Comparison of ENCODE assay signal across 16 mouse cellular contexts in the genomic region with DNA sequence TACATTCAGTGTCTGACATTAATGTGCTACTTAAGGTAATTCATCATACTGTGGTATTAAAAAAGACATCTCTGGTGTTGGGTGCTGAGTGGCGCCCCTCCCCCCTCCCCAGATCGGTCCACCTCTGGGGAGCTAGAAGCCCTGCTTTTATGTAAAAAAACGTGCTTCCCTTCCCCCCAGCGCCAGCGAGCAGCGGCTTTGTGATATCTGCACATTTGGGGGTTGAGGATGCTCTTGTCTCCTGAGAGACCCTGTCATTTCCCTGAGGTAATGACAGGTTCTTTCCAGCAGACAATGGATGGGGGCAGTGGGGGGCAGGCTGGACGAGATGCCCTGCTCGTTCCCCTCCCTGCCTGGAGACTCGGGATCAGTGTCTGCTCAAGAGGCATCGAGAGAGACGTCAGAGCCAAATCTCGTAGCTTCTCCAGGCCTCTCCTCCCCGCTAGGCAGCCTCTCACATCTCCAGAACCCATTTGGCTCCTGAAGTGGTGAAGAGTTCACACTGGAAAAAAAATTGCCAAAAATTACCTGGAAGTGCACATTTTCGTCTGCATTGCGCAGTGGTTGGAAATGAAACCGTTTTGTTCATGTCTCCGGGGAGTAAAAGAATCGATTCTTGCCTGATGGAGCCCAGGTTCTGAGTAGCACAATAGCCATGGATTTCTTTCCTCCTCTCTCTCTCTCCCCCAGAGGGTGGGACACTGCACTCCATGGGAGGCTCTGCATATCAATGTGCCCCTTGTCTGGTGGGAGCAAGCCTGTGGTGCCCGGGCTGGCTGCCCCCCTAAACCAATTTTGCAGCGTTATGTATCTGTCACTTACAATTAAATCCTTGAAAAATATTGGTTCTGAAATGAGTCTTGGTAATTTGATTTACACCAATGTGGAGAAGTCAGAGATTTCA. TPM values are rescaled to one million over a fixed set of nuclear protein-coding genes. Genes with fewer than 3 reads are reported as not detected.
DNase-seq lines count a peak whose midpoint lies in the region; ATAC-seq and TF ChIP-seq lines count a peak whose summit lies in the region.
"Had no signal": no experiment of that assay in that cellular context is flagged by ENCODE, and none has a peak within 500 bp of the region (broad histone marks: within the 10 kb centered on the region; RNA-seq: fewer than 3 reads in every experiment).

No protein-coding gene starts in this region.

- peak overlapping the region; percentile 12; the same call in 1 of the 2 replicates for H3K4me2 ChIP-seq in forebrain, embryonic 15.5 days (replicated peaks)
- no peak overlapping the region for H3K4me2 ChIP-seq in hindbrain, postnatal 0 days (ENCODE audit: low read depth, low read length)
- peak overlapping the region; percentile 4 for H3K4me2 ChIP-seq in neural tube, embryonic 13.5 days
- H3K4me2 ChIP-seq: embryonic facial prominence, embryonic 13.5 days had no signal

- peaks cover 31% of the 10 kb centered on the region for H3K36me3 ChIP-seq in forebrain, embryonic 15.5 days
- no peaks in the 10 kb centered on the region; the same call in 1 of the 2 replicates for H3K36me3 ChIP-seq in hindbrain, postnatal 0 days (ENCODE audit: insufficient read depth, low read length)
- peaks cover 16% of the 10 kb centered on the region for H3K36me3 ChIP-seq in neural tube, embryonic 13.5 days

- intact Hi-C loops in heart, postnatal 10 days (cut with DNase I), result loop anchor here (1.0 kb wide), 1 partner anchor 9 kb away; no protein-coding TSS in a partner anchor

- 18% methylated on average over 20 of the region's 20 CpGs for WGBS in forebrain, embryonic 15.5 days
- WGBS in hindbrain, postnatal 0 days, result 21% methylated on average over 20 of the region's 20 CpGs
- 15% methylated on average over 20 of the region's 20 CpGs for WGBS in neural tube, embryonic 13.5 days

- no peaks in the 10 kb centered on the region for H3K27me3 ChIP-seq in forebrain, embryonic 15.5 days
- H3K27me3 ChIP-seq in hindbrain, postnatal 0 days (ENCODE audit: insufficient read depth, low read length), result no peaks in the 10 kb centered on the region
- H3K27me3 ChIP-seq in neural tube, embryonic 13.5 days, result peaks cover 6% of the 10 kb centered on the region; the same call in 1 of the 2 replicates
- H3K27me3 ChIP-seq: embryonic facial prominence, embryonic 13.5 days had no signal

- peaks cover 48% of the 10 kb centered on the region for H3K4me1 ChIP-seq in forebrain, embryonic 15.5 days
- H3K4me1 ChIP-seq in hindbrain, postnatal 0 days (ENCODE audit: insufficient read depth, low read length), result peaks cover 11% of the 10 kb centered on the region; the same call in 1 of the 2 replicates
- H3K4me1 ChIP-seq in neural tube, embryonic 13.5 days (replicated peaks), result peaks cover 53% of the 10 kb centered on the region

- H3K9me3 ChIP-seq in forebrain, embryonic 15.5 days, result no peaks in the 10 kb centered on the region
- no peaks in the 10 kb centered on the region for H3K9me3 ChIP-seq in hindbrain, postnatal 0 days (ENCODE audit: low read length)
- no peaks in the 10 kb centered on the region for H3K9me3 ChIP-seq in neural tube, embryonic 13.5 days
- H3K9me3 ChIP-seq: embryonic facial prominence, embryonic 13.5 days had no signal

- H3K4me3 ChIP-seq in forebrain, embryonic 15.5 days, result no peak overlapping the region
- H3K4me3 ChIP-seq in hindbrain, postnatal 0 days (ENCODE audit: low read length), result no peak overlapping the region
- no peak overlapping the region for H3K4me3 ChIP-seq in neural tube, embryonic 13.5 days
- H3K4me3 ChIP-seq: embryonic facial prominence, embryonic 13.5 days; myocyte had no signal

- 0 out of 2 replicates have a peak, but pooled peaks have one; percentile 52 for ATAC-seq in frontal cortex, adult (ENCODE audit: low TSS enrichment)
- peak; percentile 39 for ATAC-seq in forebrain, embryonic 15.5 days (replicated peaks)
- ATAC-seq in hindbrain, postnatal 0 days, result peak; percentile 52; the same call in 1 of the 2 replicates
- ATAC-seq in neural tube, embryonic 13.5 days (ENCODE audit: low read depth), result no peak

- H3K27ac ChIP-seq in forebrain, embryonic 15.5 days (replicated peaks), result peak overlapping the region; percentile 88
- H3K27ac ChIP-seq in hindbrain, postnatal 0 days, result peak overlapping the region; percentile 62
- H3K27ac ChIP-seq in neural tube, embryonic 13.5 days (replicated peaks), result peak overlapping the region; percentile 73
- H3K27ac ChIP-seq: embryonic facial prominence, embryonic 13.5 days; macrophage had no signal

- DNase-seq in frontal cortex, postnatal 36 days (ENCODE audit: low spot score in 2 of 2), result no peak
- DNase-seq in hindbrain, postnatal 0 days (ENCODE audit: low spot score), result peak; percentile 41
- no peak for DNase-seq in cerebellum, adult 9-10 months
- DNase-seq in ovary, postnatal 36 days (ENCODE audit: low spot score), result no peak
- DNase-seq in heart, postnatal 10 days, result no peak
- DNase-seq: cerebellum, postnatal 25 days; heart, postnatal 14 days; kidney, adult 8-10 months; lung, adult 18-20 months; thymus, postnatal 25 days had no signal

- peak overlapping the region; percentile 30; the same call in 1 of the 2 replicates for H3K9ac ChIP-seq in forebrain, embryonic 15.5 days (replicated peaks)
- no peak overlapping the region for H3K9ac ChIP-seq in hindbrain, postnatal 0 days (replicated peaks; ENCODE audit: low read length)
- H3K9ac ChIP-seq in neural tube, embryonic 13.5 days, result peak overlapping the region; percentile 55
- H3K9ac ChIP-seq: embryonic facial prominence, embryonic 13.5 days had no signal

- no peak for TF ChIP-seq CTCF in hindbrain, postnatal 0 days (IDR thresholded peaks at IDR 0.05; ENCODE audit: low read depth)

RNA-seq across cellular contexts. Expression of gene Kif26a, which starts 24.9 kb away (rescaled TPM):
- 16.1 and 18.0 TPM in 2 replicates for polyA plus RNA-seq in forebrain, embryonic 15.5 days (2015; fragmentation: Nextera tagmentation; extraction: Ambion mirVana)
- total RNA-seq in hindbrain, postnatal 0 days (2014; rRNA removed), result 25.1 and 26.3 TPM in 2 replicates
- 1.8 and 1.9 TPM in 2 replicates for polyA plus RNA-seq in hindbrain, postnatal 0 days (2015; fragmentation: Nextera tagmentation; extraction: Ambion mirVana)
- 4.7 and 4.9 TPM in 2 replicates for polyA plus RNA-seq in neural tube, embryonic 13.5 days (2015; fragmentation: Nextera tagmentation; extraction: Ambion mirVana)
- total RNA-seq in heart, postnatal 10 days (2021), result 10 to 100 TPM; 33.4 to 33.5 TPM
- polyA plus RNA-seq: macrophage had no signal
